Mouse (Mus musculus) lung, embryonic 14.5 days (tissue): ENCODE data around the gene Cyp4a32. TPM values are rescaled to one million over a fixed set of nuclear protein-coding genes. Genes with fewer than 3 reads are reported as not detected.
"Not testable (repeated sequence)": the region's sequence is repeated elsewhere in the genome, so short reads cannot be mapped to it uniquely, and the experiment has no call there.

ENCODE experiments used
- ATAC-seq: fragments of 200-750 bp; cut with Nextera tagmentation; 2 replicates; pipeline ENCODE4 v1.8.0; 2017; ENCODE audit warnings: mild to moderate bottlenecking, moderate TSS enrichment, moderate library complexity; ENCODE audit not compliant: insufficient read depth
- DNase-seq: peaks from one replicate; pipeline ENCODE4 v3.0.0-alpha.2; 2015
- H3K27ac ChIP-seq: fragments of 300-500 bp; sonication (generic); 2 replicates; pipeline ENCODE4 v1.5.1; 2014; ENCODE audit warnings: low read depth, mild to moderate bottlenecking, moderate library complexity
- H3K27me3 ChIP-seq: fragments of 300-500 bp; sonication (generic); 2 replicates; pipeline ENCODE4 v1.6.1; 2014; ENCODE audit warnings: low read length, control low read depth; ENCODE audit not compliant: insufficient read depth
- H3K36me3 ChIP-seq: fragments of 300-500 bp; sonication (generic); 2 replicates; pipeline ENCODE4 v1.6.1; 2014; ENCODE audit warnings: control low read depth; ENCODE audit not compliant: insufficient read depth
- H3K4me1 ChIP-seq: fragments of 300-500 bp; sonication (generic); 2 replicates; pipeline ENCODE4 v1.6.1; 2014; ENCODE audit warnings: antibody characterized with exemption, control low read depth; ENCODE audit not compliant: insufficient read depth
- H3K4me2 ChIP-seq: fragments of 300-500 bp; sonication (generic); 2 replicates; pipeline ENCODE4 v1.6.1; 2014; ENCODE audit warnings: mild to moderate bottlenecking
- H3K4me3 ChIP-seq: fragments of 300-500 bp; sonication (generic); 2 replicates; pipeline ENCODE4 v1.5.1; 2014; ENCODE audit warnings: low read depth, low read length
- H3K9ac ChIP-seq: fragments of 300-500 bp; sonication (generic); 2 replicates; pipeline ENCODE4 v1.6.1; 2014
- H3K9me3 ChIP-seq: fragments of 300-500 bp; sonication (generic); 2 replicates; pipeline ENCODE4 v1.6.1; 2016; ENCODE audit warnings: low read depth, low read length, control low read depth
- CTCF ChIP-seq: IDR thresholded peaks from 2 replicates; pipeline ENCODE4 v1.5.1; 2016; ENCODE audit warnings: antibody characterized with exemption, low read depth
- WGBS: fragments of 180-500 bp; shearing (Covaris S2); extraction: QIAGEN DNeasy Blood & Tissue Kit; methylation state at CpG from one replicate; pipeline ENCODE4 v1.1.7; 2014; 5-methylcytosine and 5-hydroxymethylcytosine counted together
- polyA plus RNA-seq: library from polyadenylated mRNA; unstranded; fragments of >200 nt; fragmentation: Nextera tagmentation; extraction: Ambion mirVana; gene quantifications from 2 replicates; pipeline ENCODE4 v1.2.1, GENCODE M21; 2014

Cyp4a32 gene
- polyA plus RNA-seq, 1 experiment from 2014 or later: not detected

DNA sequence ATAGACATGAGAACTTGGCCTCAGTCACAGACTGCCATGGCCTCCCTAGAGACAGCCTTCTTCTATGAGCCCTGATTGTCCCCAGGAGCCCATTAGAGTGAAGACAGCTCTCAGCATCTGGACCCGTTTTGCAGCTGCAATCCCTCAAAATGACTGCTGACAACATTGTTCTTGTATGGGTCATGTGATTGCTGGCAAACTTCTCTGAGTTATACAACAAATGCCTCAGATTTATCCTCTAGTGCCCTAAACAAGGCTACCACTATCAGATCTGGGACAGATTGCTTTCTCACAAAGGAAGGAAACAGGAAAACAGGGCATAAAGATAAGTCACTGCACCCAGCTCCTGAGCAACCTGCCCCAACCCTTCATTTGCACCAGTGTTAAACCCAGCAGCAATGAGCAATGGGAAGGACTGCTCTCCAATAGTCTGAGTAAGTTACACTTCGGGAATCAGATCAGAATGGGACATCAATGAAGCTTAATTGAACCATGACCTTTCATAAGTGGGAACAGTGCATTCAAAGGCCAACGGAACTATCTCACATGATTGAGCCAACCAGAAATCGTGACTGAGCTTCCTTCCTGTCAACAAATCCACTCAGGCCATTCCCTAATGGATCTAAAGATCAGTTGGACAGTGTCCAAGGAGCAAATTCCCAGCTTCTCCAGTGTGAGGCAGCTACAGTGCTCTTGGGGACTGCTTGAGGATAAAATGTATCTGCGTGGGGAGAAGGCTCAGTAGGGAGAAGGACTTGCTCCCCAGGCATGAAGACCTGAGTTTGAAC, 42.4 kb downstream of the Cyp4a32 start:
- TF ChIP-seq CTCF: no peak
- peak; percentile 77 for ATAC-seq

DNA sequence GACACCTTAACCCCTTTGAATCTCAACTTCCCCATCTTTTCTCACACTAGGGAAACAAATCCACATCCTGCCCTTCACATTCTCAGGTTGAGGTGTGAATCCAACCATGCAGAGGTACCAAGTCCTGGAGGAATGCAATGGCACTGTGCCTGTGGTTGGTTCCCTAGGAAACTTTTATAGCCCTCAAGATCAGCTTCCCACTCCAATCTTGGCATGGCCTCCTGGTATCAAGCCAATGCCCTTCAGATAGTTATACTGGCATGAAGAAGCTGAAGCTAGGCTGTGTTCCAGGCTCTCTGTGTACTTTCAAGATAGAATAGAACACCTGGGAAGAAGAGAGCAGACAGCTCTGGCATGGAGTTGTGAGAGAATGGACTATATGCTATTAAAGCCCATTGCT, 44.6 kb downstream of the Cyp4a32 start:
- Histone ChIP-seq H3K4me3 (no peak overlapping the region), H3K9me3 (no peaks in the 10 kb centered on the region), H3K9ac (no peak overlapping the region), H3K36me3 (no peaks in the 10 kb centered on the region), H3K27me3 (no peaks in the 10 kb centered on the region), H3K4me1 (no peaks in the 10 kb centered on the region), H3K27ac (no peak overlapping the region), H3K4me2 (no peak overlapping the region)
- DNase-seq (no peak), ATAC-seq (no peak)
- TF ChIP-seq CTCF: no peak

More for the DNA sequence above, 42.4 kb downstream of the Cyp4a32 start:
- no peak overlapping the region for H3K9ac ChIP-seq
- no peaks in the 10 kb centered on the region for H3K9me3 ChIP-seq
- H3K4me3 ChIP-seq: no peak overlapping the region
- H3K4me1 ChIP-seq: no peaks in the 10 kb centered on the region
- 35% methylated on average over 5 of the region's 5 CpGs for WGBS
- H3K27ac ChIP-seq: no peak overlapping the region
- H3K36me3 ChIP-seq: no peaks in the 10 kb centered on the region
- no peak overlapping the region for H3K4me2 ChIP-seq
- peak; percentile 74 for DNase-seq
- no peaks in the 10 kb centered on the region for H3K27me3 ChIP-seq

DNA sequence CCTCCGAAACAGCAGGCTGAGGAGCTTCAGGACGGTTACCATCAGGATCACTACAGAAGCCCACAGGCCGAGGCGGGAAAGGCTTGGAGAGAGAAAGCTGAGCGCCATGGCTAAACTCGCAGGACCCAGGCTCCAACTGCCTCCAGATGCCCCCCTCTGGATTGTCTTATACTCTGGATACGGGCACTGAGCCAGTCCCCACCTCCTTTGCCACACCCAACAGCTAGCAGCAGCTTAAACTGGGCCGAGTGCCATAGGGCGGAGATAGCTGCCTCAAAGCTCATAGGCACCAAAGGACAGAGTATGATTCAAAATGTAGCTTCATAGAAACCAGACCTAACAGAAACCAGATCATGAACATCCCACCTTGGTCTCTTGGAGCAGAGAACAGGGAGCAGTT, 46.8 kb downstream of the Cyp4a32 start, which contains the start of gene Cyp4b1:
Gene Cyp4b1 (minus strand): TSS at position 144 of the 400 bp plus-strand sequence.
- ATAC-seq (no peak), DNase-seq (peak; percentile 60)
- Histone ChIP-seq H3K4me2 (no peak within 1 kb of the TSS), H3K27ac (no peak within 1 kb of the TSS), H3K27me3 (no peaks in the 10 kb centered on the region), H3K4me1 (no peaks in the 10 kb centered on the region), H3K9ac (no peak within 1 kb of the TSS), H3K9me3 (no peaks in the 10 kb centered on the region), H3K36me3 (no peaks in the 10 kb centered on the region), H3K4me3 (no peak within 1 kb of the TSS)
- TF ChIP-seq CTCF: no peak
- WGBS: 76% methylated on average over 9 of the region's 9 CpGs

- no peak for ATAC-seq
- H3K27ac ChIP-seq: no peak overlapping the region
- DNase-seq: no peak
These were observed 48.0 kb downstream of the Cyp4a32 start for GRCm38 (mm10) chr4:115648752-115649151.

DNA sequence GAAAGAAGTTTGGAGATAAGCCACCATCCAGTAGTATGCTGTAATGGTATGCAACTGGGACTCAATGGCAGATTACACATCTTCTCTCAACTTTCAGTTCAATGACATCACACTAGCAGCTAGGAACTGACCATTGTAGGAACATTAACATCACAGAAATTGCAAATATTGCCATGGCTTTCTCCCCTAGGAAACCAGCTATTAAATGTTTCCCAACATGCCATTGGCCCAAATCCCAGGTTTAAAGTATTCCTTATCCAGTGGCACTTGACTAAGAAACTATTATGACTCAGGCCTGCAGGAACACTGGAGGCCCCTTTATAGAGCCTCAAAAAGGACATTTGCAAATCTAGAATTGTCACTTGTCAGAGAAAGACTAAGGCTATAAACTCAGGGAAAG, 48.6 kb downstream of the Cyp4a32 start:
- no peak overlapping the region for H3K4me3 ChIP-seq
- no peaks in the 10 kb centered on the region for H3K36me3 ChIP-seq
- H3K9ac ChIP-seq: no peak overlapping the region
- H3K4me1 ChIP-seq: no peaks in the 10 kb centered on the region
- H3K27me3 ChIP-seq: no peaks in the 10 kb centered on the region
- H3K9me3 ChIP-seq: no peaks in the 10 kb centered on the region
- H3K4me2 ChIP-seq: no peak overlapping the region
- H3K27ac ChIP-seq: no peak overlapping the region
- DNase-seq: no peak
- ATAC-seq: no peak
- no peak for TF ChIP-seq CTCF

More at GRCm38 (mm10) chr4:115648752-115649151, 48.0 kb downstream of the Cyp4a32 start:
- 67% methylated on average over 2 of the region's 2 CpGs for WGBS
- Histone ChIP-seq H3K4me1 (no peaks in the 10 kb centered on the region), H3K27me3 (no peaks in the 10 kb centered on the region), H3K4me3 (no peak overlapping the region), H3K9me3 (no peaks in the 10 kb centered on the region), H3K36me3 (no peaks in the 10 kb centered on the region), H3K4me2 (no peak overlapping the region), H3K9ac (no peak overlapping the region)
- no peak for TF ChIP-seq CTCF

- no peak overlapping the region for H3K9ac ChIP-seq
- DNase-seq (no peak), ATAC-seq (no peak)
- H3K4me1 ChIP-seq: no peaks in the 10 kb centered on the region
- H3K9me3 ChIP-seq: no peaks in the 10 kb centered on the region
- no peaks in the 10 kb centered on the region for H3K36me3 ChIP-seq
- H3K4me2 ChIP-seq: no peak overlapping the region
- no peaks in the 10 kb centered on the region for H3K27me3 ChIP-seq
- no peak for TF ChIP-seq CTCF
- 76% methylated on average over 5 of the region's 5 CpGs for WGBS
- no peak overlapping the region for H3K4me3 ChIP-seq
- no peak overlapping the region for H3K27ac ChIP-seq
These were observed 50.1 kb downstream of the Cyp4a32 start for GRCm38 (mm10) chr4:115650866-115651265.

DNA sequence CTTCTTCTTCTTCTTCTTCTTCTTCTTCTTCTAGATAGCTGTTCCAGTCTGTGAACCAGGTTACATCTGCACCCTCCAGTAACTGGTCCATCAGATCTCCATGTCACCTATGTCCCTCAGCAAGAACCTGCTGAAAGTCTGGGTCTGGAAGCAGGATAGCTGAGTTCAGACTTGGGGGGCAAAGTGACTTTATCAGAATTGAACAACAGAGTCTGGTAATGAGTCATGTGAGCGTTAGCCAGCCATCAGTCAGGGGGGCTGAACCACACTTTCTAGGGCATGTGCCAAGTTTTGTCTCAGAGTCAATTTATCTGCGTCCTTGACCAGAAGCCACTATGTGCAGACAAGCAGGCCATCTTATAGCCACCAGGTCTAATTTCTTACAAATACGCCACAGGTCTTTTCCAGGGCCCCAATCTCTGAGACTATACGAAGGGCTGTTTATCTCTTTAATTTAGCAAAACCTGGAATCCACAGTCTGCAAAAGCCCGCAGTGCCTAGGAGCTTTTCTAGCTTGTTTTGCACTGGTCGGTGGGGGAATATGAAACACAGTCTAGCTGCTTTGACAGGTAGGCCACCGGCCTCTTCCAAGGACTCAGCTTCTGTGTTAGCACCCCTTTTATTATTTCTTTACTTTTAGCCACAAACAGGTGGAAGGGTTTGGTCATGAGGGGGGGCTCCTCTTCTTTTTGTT, 55.2 kb downstream of the Cyp4a32 start:
- not testable (repeated sequence) for H3K27me3 ChIP-seq, H3K27ac ChIP-seq, ATAC-seq, H3K4me2 ChIP-seq, DNase-seq, H3K4me3 ChIP-seq, H3K4me1 ChIP-seq, H3K9me3 ChIP-seq, H3K9ac ChIP-seq, H3K36me3 ChIP-seq
- WGBS: 77% methylated on average over 6 of the region's 7 CpGs

GRCm38 (mm10) chr4:115656535-115656922, 55.8 kb downstream of the Cyp4a32 start:
- WGBS: 84% methylated on average over 1 of the region's 1 CpGs
- ATAC-seq, H3K36me3 ChIP-seq, H3K9ac ChIP-seq, DNase-seq, H3K4me1 ChIP-seq, H3K4me3 ChIP-seq, H3K27ac ChIP-seq, H3K27me3 ChIP-seq, H3K4me2 ChIP-seq, H3K9me3 ChIP-seq: not testable (repeated sequence)
